Mouse (Mus musculus): ENCODE measurements at regions not wholly inside any gene's neighbourhood (a gene's known extent, or its start where the extent isn't known, plus 50 kb on each side); places are given as distances from the start of the nearest gene placed in this dataset.
A peak's percentile ranks its signal among the peaks of the same experiment; 100 is the strongest.

DNA sequence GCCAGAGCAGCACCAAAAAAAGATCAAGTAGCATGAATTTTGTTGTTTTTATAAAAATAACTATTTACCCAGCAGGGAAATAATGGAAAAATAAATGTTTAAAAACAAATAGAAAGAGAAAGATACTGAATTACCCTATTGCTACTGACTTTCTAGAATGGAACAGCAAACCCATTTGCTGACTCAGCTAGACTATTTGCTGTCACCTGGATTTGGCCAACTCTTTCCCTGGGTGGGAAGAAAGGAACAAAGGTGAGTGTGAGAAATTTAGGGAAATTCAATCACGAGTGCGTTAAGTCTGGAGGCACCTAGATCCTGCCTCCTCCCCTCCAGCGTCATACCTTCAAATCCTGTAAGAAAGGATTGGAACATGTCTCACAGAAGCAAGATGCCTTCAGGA is 110.2 kb downstream of the Tmsb4x start:
- DNase-seq (ENCODE audit: extremely low read depth, insufficient read length, low spot score): no peak

DNA sequence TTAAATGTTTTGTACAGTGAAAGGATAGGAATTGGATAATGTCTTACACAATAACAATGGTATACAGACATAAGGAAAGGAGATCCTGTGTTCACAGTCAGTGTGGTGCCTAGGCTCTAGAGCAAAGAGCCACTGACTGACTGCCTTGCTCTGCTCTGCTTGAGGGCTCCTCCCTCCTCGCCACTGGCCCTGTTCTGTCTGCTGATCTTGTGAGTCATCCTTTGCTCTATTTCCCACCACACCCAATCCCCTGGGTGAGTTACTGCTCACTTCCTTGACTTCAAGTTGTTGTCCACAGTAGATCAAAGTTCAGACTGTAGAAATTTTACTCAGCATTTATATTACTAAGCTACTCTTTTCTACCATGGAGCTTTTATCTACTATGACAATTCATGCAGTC is 117.3 kb downstream of the Tmsb4x start:
- DNase-seq (ENCODE audit: extremely low read depth, insufficient read length, low spot score): peak; percentile 56

DNA sequence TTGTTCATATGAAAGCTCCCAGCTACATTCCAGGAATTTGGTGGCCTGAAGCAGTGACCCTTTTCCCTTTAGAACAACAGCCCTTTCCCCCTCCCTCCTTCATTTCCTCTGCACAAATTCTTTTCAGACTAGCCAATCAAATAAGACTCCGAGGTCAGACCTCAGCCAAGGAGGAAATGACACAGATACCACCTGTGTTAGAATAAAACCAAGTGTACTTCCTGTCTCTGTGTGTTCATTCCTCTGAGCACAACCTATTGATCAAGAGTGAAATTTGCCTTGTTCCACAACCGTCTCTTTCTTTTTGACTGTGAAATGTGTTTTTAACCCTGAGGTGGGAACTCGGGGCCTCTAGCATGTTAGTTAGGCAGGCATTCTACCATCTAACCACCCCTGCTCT is 120.2 kb downstream of the Tmsb4x start:
- no peak for DNase-seq (ENCODE audit: extremely low read depth, insufficient read length, low spot score)

- no peak for DNase-seq (ENCODE audit: extremely low read depth, insufficient read length, low spot score)
These were observed 120.7 kb downstream of the Tmsb4x start for GRCm38 (mm10) chrX:167088438-167088837.

GRCm38 (mm10) chrX:167080821-167081220 is 128.3 kb downstream of the Tmsb4x start:
- no peak for DNase-seq (ENCODE audit: extremely low read depth, insufficient read length, low spot score)

- DNase-seq (ENCODE audit: extremely low read depth, insufficient read length, low spot score): no peak
These were observed 140.0 kb downstream of the Tmsb4x start for GRCm38 (mm10) chrX:167069075-167069474.

GRCm38 (mm10) chrX:167067918-167068317 is 141.2 kb downstream of the Tmsb4x start:
- no peak for DNase-seq (ENCODE audit: extremely low read depth, insufficient read length, low spot score)

DNA sequence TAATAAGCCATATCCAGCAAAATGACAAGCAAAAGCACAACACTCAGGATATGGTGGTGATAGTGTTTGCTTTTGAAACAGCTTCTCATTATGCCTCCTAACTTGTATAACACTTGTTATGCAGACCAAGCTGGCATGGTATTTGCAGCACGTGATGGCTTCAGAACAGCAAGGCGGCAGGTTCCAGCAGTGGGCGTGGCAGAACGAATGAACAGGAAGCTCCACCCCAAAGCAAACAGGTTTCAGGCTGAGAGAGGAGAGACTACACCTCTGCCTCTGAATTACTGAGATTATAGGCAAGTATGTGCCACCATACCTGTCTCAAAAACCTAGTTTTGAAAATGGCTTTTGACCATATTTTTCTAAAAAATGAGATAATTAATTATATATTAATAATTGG is 145.2 kb downstream of the Tmsb4x start:
- DNase-seq (ENCODE audit: extremely low read depth, insufficient read length, low spot score): no peak

DNA sequence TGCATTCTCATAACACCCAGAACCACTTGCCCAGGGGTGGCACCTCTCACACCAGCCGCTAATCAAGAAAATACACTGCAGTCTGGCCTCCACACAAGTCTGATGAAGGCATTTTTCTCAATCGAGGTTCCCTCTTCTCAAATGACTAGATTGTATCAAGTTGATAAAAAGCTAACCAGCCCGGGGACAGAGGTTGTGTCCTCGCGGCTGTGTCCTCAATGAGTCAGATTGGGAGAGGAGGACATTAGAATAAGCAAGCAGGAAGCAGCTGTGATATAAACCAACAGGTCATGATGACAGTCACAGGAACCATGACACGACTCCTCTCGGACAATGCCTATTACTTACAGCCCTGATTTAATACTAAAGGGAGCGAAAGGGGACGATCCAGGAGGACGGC is 156.7 kb downstream of the Tmsb4x start:
- no peak for DNase-seq (ENCODE audit: extremely low read depth, insufficient read length, low spot score)

DNA sequence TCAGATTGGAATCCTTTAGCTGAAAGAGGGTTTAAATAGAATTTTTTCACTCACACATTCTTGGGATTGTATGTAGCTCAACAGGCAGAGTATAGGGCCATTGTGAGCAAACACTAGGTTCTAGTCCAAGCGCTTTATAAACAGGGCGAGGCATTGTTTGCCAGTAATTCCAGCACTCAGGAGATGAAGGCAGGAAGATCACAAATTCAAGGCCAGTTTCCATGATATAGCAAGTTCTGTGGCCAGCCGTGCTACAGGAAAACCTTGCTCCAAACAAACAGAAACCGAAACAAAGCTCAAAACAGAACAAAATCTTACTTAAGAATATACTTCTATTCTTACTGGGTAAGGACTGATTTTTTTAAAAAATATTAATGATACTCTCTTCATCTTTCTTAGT is 159.0 kb downstream of the Tmsb4x start:
- DNase-seq (ENCODE audit: extremely low read depth, insufficient read length, low spot score): no peak

GRCm38 (mm10) chrX:167049191-167049968 is 159.7 kb downstream of the Tmsb4x start:
- DNase-seq (ENCODE audit: extremely low read depth, insufficient read length, low spot score): no peak

GRCm38 (mm10) chrX:167037971-167038370 is 171.1 kb downstream of the Tmsb4x start:
- DNase-seq (ENCODE audit: extremely low read depth, insufficient read length, low spot score): no peak

DNA sequence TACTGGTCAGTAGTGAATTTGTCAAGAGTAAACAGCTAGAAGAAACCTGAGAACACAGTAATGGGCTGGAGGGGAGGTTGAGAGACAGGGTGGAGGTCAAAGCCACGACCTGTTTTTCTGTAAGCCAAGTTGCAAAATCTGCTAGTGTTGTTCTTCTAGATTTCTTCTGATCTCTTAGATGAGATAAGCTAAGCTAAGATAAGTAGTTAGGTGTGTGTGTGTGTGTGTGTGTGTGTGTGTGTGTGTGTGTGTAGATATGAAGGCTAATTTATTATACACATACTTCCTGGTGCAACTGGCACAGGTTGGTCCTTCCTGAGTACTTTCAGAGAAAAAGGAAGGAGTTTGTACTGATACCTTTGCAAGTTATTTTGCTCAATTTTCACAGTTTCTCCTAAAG is 172.8 kb downstream of the Tmsb4x start:
- no peak for DNase-seq (ENCODE audit: extremely low read depth, insufficient read length, low spot score)

- DNase-seq (ENCODE audit: extremely low read depth, insufficient read length, low spot score): no peak
These were observed 173.5 kb downstream of the Tmsb4x start for GRCm38 (mm10) chrX:167035639-167036038.

DNA sequence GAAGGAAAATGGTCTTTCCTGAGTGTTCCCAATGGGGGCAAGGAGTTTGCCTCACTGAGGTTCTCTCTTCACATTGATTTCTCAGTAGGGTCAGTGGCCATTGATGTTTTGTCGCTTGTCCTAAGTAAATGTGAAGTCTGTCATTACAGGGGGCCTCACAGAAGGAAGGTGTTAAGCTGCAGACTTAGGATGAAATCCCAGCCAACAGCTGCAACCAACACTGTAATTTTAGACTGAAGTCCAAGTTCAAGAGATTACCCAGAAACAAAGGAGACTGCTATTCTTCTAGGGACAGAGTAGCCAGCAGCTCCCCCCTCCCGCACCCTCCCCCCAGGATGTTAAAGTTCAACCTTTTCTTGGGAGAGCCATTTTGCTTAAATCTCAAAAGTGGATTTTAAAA is 176.0 kb downstream of the Tmsb4x start:
- no peak for DNase-seq (ENCODE audit: extremely low read depth, insufficient read length, low spot score)

- DNase-seq (ENCODE audit: extremely low read depth, insufficient read length, low spot score): peak; percentile 40
These were observed 176.5 kb downstream of the Tmsb4x start for GRCm38 (mm10) chrX:167032586-167032985.

- no peak for DNase-seq (ENCODE audit: extremely low read depth, insufficient read length, low spot score)
These were observed 177.6 kb downstream of the Tmsb4x start for GRCm38 (mm10) chrX:167031543-167031942.

DNA sequence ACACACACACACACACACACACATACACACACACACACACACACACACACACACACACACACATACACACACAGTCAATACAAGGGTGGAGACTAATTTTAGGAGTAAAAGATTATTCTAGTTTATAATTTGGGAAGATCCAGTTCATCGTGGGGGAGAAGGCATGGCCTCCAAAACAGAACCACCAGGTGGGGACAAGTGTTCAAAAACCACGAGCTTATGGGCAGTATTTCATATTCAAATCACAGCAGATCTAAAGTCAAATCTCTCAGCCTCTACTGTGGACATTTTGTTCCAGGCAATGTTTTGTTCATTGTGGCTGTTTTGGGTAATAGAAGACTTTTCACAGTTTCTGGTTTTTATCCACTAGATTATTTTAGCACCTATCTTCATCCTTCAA is 193.5 kb downstream of the Tmsb4x start:
- no peak for DNase-seq (ENCODE audit: extremely low read depth, insufficient read length, low spot score)

- DNase-seq (ENCODE audit: extremely low read depth, insufficient read length, low spot score): no peak
These were observed 194.8 kb downstream of the Tmsb4x start for GRCm38 (mm10) chrX:167014322-167014721.

DNA sequence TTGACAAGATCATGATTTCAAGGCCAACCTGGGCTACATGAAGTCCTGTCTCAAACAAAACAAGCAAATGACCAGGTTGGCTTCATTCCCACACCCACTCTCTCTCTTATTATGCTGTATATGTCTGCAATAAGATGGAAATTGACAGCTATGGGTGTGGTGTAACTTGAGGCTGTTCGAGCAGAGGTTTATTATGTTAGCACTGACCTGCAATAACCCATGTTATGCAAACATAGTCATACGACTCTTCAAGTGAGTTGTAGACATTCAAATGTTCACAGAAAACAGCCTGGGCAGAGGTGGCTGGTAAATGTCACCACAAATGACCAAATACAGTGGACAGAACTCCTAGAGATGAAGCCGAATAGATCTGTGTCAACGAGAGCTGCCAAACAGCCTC is 196.2 kb downstream of the Tmsb4x start:
- no peak for DNase-seq (ENCODE audit: extremely low read depth, insufficient read length, low spot score)

GRCm38 (mm10) chrX:167011977-167012542 is 197.1 kb downstream of the Tmsb4x start:
- no peak for DNase-seq (ENCODE audit: extremely low read depth, insufficient read length, low spot score)

GRCm38 (mm10) chrX:166995855-166996254 is 213.3 kb downstream of the Tmsb4x start:
- DNase-seq (ENCODE audit: extremely low read depth, insufficient read length, low spot score): no peak

DNA sequence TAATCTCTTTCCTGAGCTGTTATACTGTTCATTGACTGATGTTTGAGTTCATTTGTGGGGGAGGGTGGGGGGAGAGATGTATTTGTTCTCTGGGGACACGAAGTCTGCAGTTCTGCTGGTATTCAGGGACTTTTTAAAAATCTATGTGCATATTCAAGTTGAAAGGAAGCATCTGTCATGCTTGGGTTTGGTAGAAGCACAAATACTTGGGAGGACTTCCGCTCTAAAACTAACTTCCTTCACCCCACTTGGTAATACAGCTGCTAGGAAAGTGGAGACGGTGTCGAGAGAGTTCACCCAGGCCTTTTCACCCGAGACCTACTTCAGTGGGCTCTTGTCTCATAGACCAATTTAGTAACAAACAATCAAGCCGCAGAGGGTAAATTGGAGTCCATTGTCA is 228.1 kb downstream of the Tmsb4x start:
- DNase-seq (ENCODE audit: extremely low read depth, insufficient read length, low spot score): no peak

All from 3134 (cell line).